Mouse (Mus musculus): ENCODE measurements around the gene Etfdh.

GRCm38 (mm10) chr3:79566716-79567691 is 62.3 kb downstream of the Etfdh start:
- TF ChIP-seq MYOG (IDR thresholded peaks at IDR 0.05; ENCODE audit: control insufficient read depth, extremely low read depth, insufficient read length) (no peak), CTCF (IDR thresholded peaks at IDR 0.05; ENCODE audit: control insufficient read depth, insufficient read depth, insufficient read length) (no peak), USF1 (IDR thresholded peaks at IDR 0.05; ENCODE audit: low read depth) (no peak), CEBPB (IDR thresholded peaks at IDR 0.05; ENCODE audit: low read depth) (no peak), MAX (IDR thresholded peaks at IDR 0.05) (no peak), MYOD1 (IDR thresholded peaks at IDR 0.05; ENCODE audit: control insufficient read depth, insufficient read length, low read depth) (no peak), FOSL1 (IDR thresholded peaks at IDR 0.05; ENCODE audit: insufficient read depth, low read length, poor library complexity, severe bottlenecking) (no peak)

All from C2C12 (cell line).